In the genomic region with DNA sequence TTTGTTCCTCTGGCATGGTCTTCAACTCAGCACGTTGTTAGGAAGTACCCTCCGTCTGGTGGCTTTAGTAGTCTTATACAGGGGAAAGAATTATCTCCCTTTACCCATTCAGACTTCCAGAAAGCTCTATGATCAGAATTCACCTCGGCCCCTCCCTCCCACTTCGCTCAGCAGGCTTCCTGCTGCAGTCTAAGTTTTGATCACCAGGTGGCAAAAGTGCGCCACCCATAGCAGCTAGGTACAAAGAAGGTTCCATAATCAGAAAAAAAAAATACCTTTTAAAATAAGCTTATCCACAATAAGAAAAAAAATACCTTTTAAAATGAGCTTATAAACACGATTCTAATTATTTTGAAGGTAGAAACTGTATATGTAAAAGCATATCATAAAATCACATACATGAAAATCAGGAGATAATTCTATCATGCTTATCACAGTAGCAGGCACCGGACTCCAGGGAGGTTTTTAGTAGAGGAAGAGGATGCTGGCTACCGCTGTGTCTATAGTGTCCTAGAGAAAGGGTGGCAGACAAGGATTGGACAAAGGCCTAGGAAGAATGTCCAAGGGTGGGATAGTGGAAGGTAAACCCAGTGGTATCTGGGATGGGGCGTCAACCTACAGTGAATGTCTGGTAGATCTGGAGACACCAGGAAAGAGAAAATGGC, we compare ENCODE assay signal across 8 mouse cellular contexts. TPM values are rescaled to one million over a fixed set of nuclear protein-coding genes. Genes with fewer than 3 reads are reported as not detected.
A peak's percentile ranks its signal among the peaks of the same experiment; 100 is the strongest.
DNase-seq lines count a peak whose midpoint lies in the region; ATAC-seq and TF ChIP-seq lines count a peak whose summit lies in the region.

No protein-coding gene starts in this region.

- peak; percentile 12 for DNase-seq in hindbrain, embryonic 10.5 days (ENCODE audit: low spot score)
- peak; percentile 4 to 24 for DNase-seq in cerebellum, adult 2 months
- peak; percentile 44 to 60 for DNase-seq in left cerebral cortex, adult 18-20 months (ENCODE audit: low spot score in 2 of 2)
- DNase-seq in midbrain, embryonic 14.5 days = peak; percentile 76

- no peak for ATAC-seq in hindbrain, embryonic 12.5 days (ENCODE audit: low FRiP score)
- peak; percentile 85; the same call in 1 of the 2 replicates for ATAC-seq in frontal cortex, adult (ENCODE audit: low TSS enrichment)
- ATAC-seq in midbrain, embryonic 14.5 days (ENCODE audit: low FRiP score, low TSS enrichment) = no peak
- ATAC-seq in monocyte, adult 5-6 weeks (replicated peaks; ENCODE audit: insufficient number of reproducible peaks, low FRiP score, low TSS enrichment, poor library complexity, severe bottlenecking) = no peak

- no peak overlapping the region for H3K9ac ChIP-seq in hindbrain, embryonic 12.5 days
- no peak overlapping the region for H3K9ac ChIP-seq in midbrain, embryonic 14.5 days (replicated peaks; ENCODE audit: low read length)

- peak; percentile 19 for TF ChIP-seq CTCF in E14TG2a.4 (conservative IDR thresholded peaks at IDR 0.05; ENCODE audit: low read length)
- TF ChIP-seq CTCF in cerebellum, adult 2 months (IDR thresholded peaks at IDR 0.05; ENCODE audit: borderline replicate concordance, insufficient read depth, low read depth, low read length) = peak; percentile 25; the same call in 1 of the 2 replicates

- no peaks in the 10 kb centered on the region for H3K9me3 ChIP-seq in hindbrain, embryonic 10.5 days
- H3K9me3 ChIP-seq in hindbrain, embryonic 12.5 days (replicated peaks) = no peaks in the 10 kb centered on the region
- no peaks in the 10 kb centered on the region for H3K9me3 ChIP-seq in E14TG2a.4 (ENCODE audit: low read length)
- H3K9me3 ChIP-seq in midbrain, embryonic 14.5 days (ENCODE audit: control insufficient read depth, low read length) = no peaks in the 10 kb centered on the region

- H3K4me1 ChIP-seq in hindbrain, embryonic 10.5 days (replicated peaks) = no peaks in the 10 kb centered on the region
- no peaks in the 10 kb centered on the region for H3K4me1 ChIP-seq in hindbrain, embryonic 12.5 days
- no peaks in the 10 kb centered on the region for H3K4me1 ChIP-seq in E14TG2a.4 (replicated peaks; ENCODE audit: low read depth, low read length)
- no peaks in the 10 kb centered on the region for H3K4me1 ChIP-seq in cerebellum, adult 2 months (ENCODE audit: control insufficient read depth, insufficient read depth, low read length)
- H3K4me1 ChIP-seq in midbrain, embryonic 14.5 days (ENCODE audit: control insufficient read depth, insufficient read depth, low read length) = no peaks in the 10 kb centered on the region

- H3K36me3 ChIP-seq in hindbrain, embryonic 10.5 days = no peaks in the 10 kb centered on the region
- no peaks in the 10 kb centered on the region for H3K36me3 ChIP-seq in hindbrain, embryonic 12.5 days
- no peaks in the 10 kb centered on the region for H3K36me3 ChIP-seq in E14TG2a.4 (ENCODE audit: insufficient read depth, low read length)
- no peaks in the 10 kb centered on the region for H3K36me3 ChIP-seq in midbrain, embryonic 14.5 days (ENCODE audit: control insufficient read depth, insufficient read depth, low read length)

- no peak for TF ChIP-seq POLR2A in cerebellum, adult 2 months (IDR thresholded peaks at IDR 0.05; ENCODE audit: borderline replicate concordance, insufficient read depth, low read length)

- H3K27me3 ChIP-seq in hindbrain, embryonic 10.5 days (ENCODE audit: insufficient read depth, poor library complexity, severe bottlenecking) = no peaks in the 10 kb centered on the region
- H3K27me3 ChIP-seq in hindbrain, embryonic 12.5 days = no peaks in the 10 kb centered on the region
- H3K27me3 ChIP-seq in E14TG2a.4 (ENCODE audit: insufficient read depth, low read length) = no peaks in the 10 kb centered on the region
- H3K27me3 ChIP-seq in cerebellum, adult 2 months (ENCODE audit: control insufficient read depth, insufficient read depth, low read length) = no peaks in the 10 kb centered on the region
- no peaks in the 10 kb centered on the region for H3K27me3 ChIP-seq in midbrain, embryonic 14.5 days (ENCODE audit: control insufficient read depth, insufficient read depth, low read length)

- no peak overlapping the region for H3K27ac ChIP-seq in hindbrain, embryonic 10.5 days
- no peak overlapping the region for H3K27ac ChIP-seq in hindbrain, embryonic 12.5 days
- H3K27ac ChIP-seq in cerebellum, adult 2 months (ENCODE audit: insufficient read depth, low read length) = no peak overlapping the region
- H3K27ac ChIP-seq in midbrain, embryonic 14.5 days (replicated peaks; ENCODE audit: low read depth, low read length) = 0 out of 2 replicates have a peak overlapping the region, but pooled peaks have one; percentile 17

- no peak overlapping the region for H3K4me2 ChIP-seq in hindbrain, embryonic 12.5 days (replicated peaks)
- no peak overlapping the region for H3K4me2 ChIP-seq in midbrain, embryonic 14.5 days (ENCODE audit: low read length)

- WGBS in hindbrain, embryonic 10.5 days = 59% methylated on average over 9 of the region's 9 CpGs
- 59% methylated on average over 9 of the region's 9 CpGs for WGBS in hindbrain, embryonic 12.5 days
- WGBS in cerebellum, adult 2 months = 47% methylated on average over 9 of the region's 9 CpGs
- 50% methylated on average over 9 of the region's 9 CpGs for WGBS in midbrain, embryonic 14.5 days

- H3K4me3 ChIP-seq in hindbrain, embryonic 10.5 days = no peak overlapping the region
- H3K4me3 ChIP-seq in hindbrain, embryonic 12.5 days = no peak overlapping the region
- H3K4me3 ChIP-seq in E14TG2a.4 (replicated peaks; ENCODE audit: low read length) = no peak overlapping the region
- H3K4me3 ChIP-seq in cerebellum, adult 2 months (replicated peaks; ENCODE audit: insufficient read depth, low read depth, low read length) = no peak overlapping the region
- H3K4me3 ChIP-seq in midbrain, embryonic 14.5 days (replicated peaks; ENCODE audit: low read depth, low read length) = no peak overlapping the region

RNA-seq across cellular contexts. Expression of gene Tceal3, which starts 34.4 kb away (rescaled TPM):
- polyA plus RNA-seq in hindbrain, embryonic 10.5 days (2016; fragmentation: Nextera tagmentation; extraction: Ambion mirVana) = 8.3 and 12.2 TPM in 2 replicates
- polyA plus RNA-seq in hindbrain, embryonic 12.5 days (2016; fragmentation: Nextera tagmentation; extraction: Ambion mirVana) = 31.4 and 42.0 TPM in 2 replicates
- polyA plus RNA-seq in cerebellum, adult 2 months (2012; rRNA removed) = 225 and 257 TPM in 2 replicates
- 100 to 1,000 TPM; 162 to 171 TPM for total RNA-seq in left cerebral cortex, adult 18-20 months (2021)
- 39.4 and 74.5 TPM in 2 replicates for polyA plus RNA-seq in midbrain, embryonic 14.5 days (2014; fragmentation: Nextera tagmentation; extraction: Ambion mirVana)
- total RNA-seq in monocyte, adult 5-6 weeks (2017) = 1.8 TPM in 1 of 3 replicates, not detected in the others

Comparison
In these comparisons a context has a peak if more than half of its experiments do, and no peak if none do; other contexts are left out.
1. DNase-seq: peak in every context shown above with its lines; median percentile 76 in midbrain, embryonic 14.5 days; 52 in left cerebral cortex, adult 18-20 months; 14 in cerebellum, adult 2 months; 12 in hindbrain, embryonic 10.5 days.